Mouse (Mus musculus): ENCODE measurements around the gene Rpl13.

GRCm38 (mm10) chr8:123131041-123131440, 28.9 kb downstream of the Rpl13 start:
- TF ChIP-seq CTCF (IDR thresholded peaks at IDR 0.05; ENCODE audit: extremely low read depth, insufficient read length, insufficient replicate concordance, low read depth, low read length): no peak
- no peak for TF ChIP-seq POLR2A (IDR thresholded peaks at IDR 0.05; ENCODE audit: low read depth, low read length)

All from small intestine, adult 2 months (tissue).